ENCODE assay signal across 8 mouse cellular contexts in the genomic region with DNA sequence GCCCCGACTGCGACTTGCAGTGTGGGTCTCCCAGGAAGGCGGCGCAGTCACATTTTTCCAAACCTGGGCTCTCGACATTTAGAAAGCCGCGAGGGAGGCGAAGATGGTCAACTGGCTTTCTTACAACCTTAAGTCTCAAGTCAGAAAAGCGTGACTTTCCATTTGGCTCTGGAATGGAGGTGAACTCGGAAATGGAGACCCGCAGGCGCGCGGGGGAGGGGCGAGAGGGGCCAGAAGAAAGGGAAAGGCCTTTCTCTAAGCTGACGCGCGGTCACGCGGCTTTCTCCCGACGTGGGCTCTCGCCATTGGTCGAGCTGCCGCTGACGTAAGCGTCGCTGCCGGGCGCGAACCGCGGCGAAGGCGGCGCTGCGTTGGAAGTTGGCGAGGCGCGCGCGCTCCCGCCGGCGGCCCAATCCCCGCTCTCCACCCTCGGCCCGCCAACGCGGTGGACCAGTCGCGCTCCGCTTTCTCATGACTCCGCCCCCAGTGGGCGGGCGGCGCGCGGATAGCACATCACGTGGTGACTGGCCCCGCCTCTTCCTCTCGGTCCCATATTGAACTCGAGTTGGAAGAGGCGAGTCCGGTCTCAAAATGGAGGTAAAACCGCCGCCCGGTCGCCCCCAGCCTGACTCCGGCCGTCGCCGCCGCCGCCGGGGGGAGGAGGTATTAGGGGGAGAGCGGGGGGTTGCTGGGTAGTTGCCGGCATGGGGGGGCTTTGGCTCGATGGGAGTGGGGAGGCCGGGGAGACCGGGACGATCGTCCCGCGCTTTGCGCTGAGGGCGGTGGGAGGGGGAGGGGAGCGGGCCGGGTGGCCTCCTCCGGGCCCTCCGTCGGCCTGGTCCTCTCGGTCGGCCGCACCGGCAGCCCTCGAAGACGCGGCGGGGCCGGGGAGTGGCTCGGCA. TPM values are rescaled to one million over a fixed set of nuclear protein-coding genes. Genes with fewer than 3 reads are reported as not detected.
A peak's percentile ranks its signal among the peaks of the same experiment; 100 is the strongest.
DNase-seq lines count a peak whose midpoint lies in the region; ATAC-seq and TF ChIP-seq lines count a peak whose summit lies in the region.

A gene (plus strand): TSS at position 535 of the 902 bp plus-strand sequence.

- TF ChIP-seq POLR2A in cortical plate, adult 2 months (IDR thresholded peaks at IDR 0.05; ENCODE audit: extremely low read depth, insufficient read depth, low read length): peak; percentile 88

- DNase-seq in gastrocnemius, adult 8-10 months (ENCODE audit: low spot score in 2 of 2): peak; percentile 97 to 99
- DNase-seq in induced T-regulatory cell, adult 2 months (ENCODE audit: low read depth): peak; percentile 99
- DNase-seq in left cerebral cortex, adult 9 months (ENCODE audit: low spot score in 2 of 2): peak; percentile 98 to 99
- peak; percentile 99 for DNase-seq in right cerebral cortex, postnatal 14 days
- DNase-seq in urinary bladder, postnatal 36 days (ENCODE audit: low spot score in 2 of 2): peak; percentile 95 to 98

- peak within 1 kb of the TSS; percentile 96 for H3K27ac ChIP-seq in cortical plate, adult 2 months (ENCODE audit: insufficient read depth, low read length)

- peak; percentile 78 for ATAC-seq in activated CD4-positive, CD25-positive, alpha-beta regulatory T cell, adult 4 months
- ATAC-seq in megakaryocyte progenitor cell, adult 5-6 weeks (replicated peaks; ENCODE audit: poor library complexity): peak; percentile 82

- no peak for TF ChIP-seq CTCF in cortical plate, adult 2 months (IDR thresholded peaks at IDR 0.05; ENCODE audit: extremely low read depth, insufficient read depth, low read length)

- H3K4me3 ChIP-seq in cortical plate, adult 2 months (ENCODE audit: insufficient read depth, low read length): peak within 1 kb of the TSS; percentile 71

- peaks cover 1% of the 10 kb centered on the region; the same call in 1 of the 2 replicates for H3K4me1 ChIP-seq in cortical plate, adult 2 months (ENCODE audit: control insufficient read depth, insufficient read depth, low read length)

RNA-seq across cellular contexts. Expression of the gene that starts here (rescaled TPM):
- 100 to 1,000 TPM; 133 to 270 TPM for polyA plus RNA-seq in activated CD4-positive, CD25-positive, alpha-beta regulatory T cell, adult 4 months (2017; shearing (Covaris generic))
- polyA plus RNA-seq in cortical plate, adult 2 months (2012; rRNA removed): 199 and 223 TPM in 2 replicates
- 100 to 1,000 TPM in 2 of 4 experiments, 10 to 100 TPM in 2; 89.8 to 139 (median 106) TPM for total RNA-seq in gastrocnemius, adult 8-10 months (2022)
- total RNA-seq in megakaryocyte progenitor cell, adult 5-6 weeks (2015): 914 and 949 TPM in 2 replicates
- total RNA-seq in megakaryocyte progenitor cell, adult 5-6 weeks (2017): 277 and 390 TPM in 2 replicates

Comparison
In these comparisons a context has a peak if more than half of its experiments do, and no peak if none do; other contexts are left out.
1. Peak in every context shown above with its lines: DNase-seq, ATAC-seq, H3K4me3 ChIP-seq and H3K27ac ChIP-seq.